Mouse (Mus musculus) embryonic fibroblast, embryonic 13.5 days (primary cell): ENCODE data around the gene Pcdh7.

Source experiments
- CTCF ChIP-seq: IDR thresholded peaks from 2 replicates; pipeline ENCODE4 v1.5.1; 2011; ENCODE audit warnings: mild to moderate bottlenecking, control low read depth, low read length, moderate library complexity, borderline replicate concordance; ENCODE audit not compliant: insufficient read depth
- POLR2A ChIP-seq: IDR thresholded peaks from 2 replicates; pipeline ENCODE4 v1.6.1; 2011; ENCODE audit warnings: low read depth, mild to moderate bottlenecking, control low read depth, low read length, moderate library complexity

DNA sequence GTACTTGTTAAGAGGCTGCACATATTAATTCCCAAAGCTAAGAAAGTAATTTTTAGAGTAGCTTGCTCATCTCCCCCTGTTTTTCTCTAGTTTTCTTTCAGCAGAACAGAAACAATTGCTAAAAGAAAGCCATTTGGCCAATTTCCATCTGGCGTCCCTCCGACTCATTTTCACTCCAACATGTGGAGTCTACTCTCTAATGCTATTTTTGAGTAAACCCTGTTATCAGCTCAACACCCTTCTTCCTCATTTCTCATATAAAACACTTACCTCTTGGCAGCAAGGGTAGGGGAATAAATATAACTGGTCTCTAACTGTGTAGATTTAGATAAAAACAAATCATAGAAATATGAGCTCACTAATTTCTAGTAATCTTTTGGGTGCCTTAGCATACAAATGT is 89.6 kb downstream of the Pcdh7 start:
- no peak for TF ChIP-seq CTCF
- TF ChIP-seq POLR2A: no peak
